Mouse (Mus musculus) liver (tissue): ENCODE measurements around the gene Sptb.

Experiments used
- DNase-seq: peaks from one replicate; pipeline ENCODE4 v3.0.0-alpha.2; 2020; ENCODE audit warnings: mixed read lengths

Sptb gene

DNA sequence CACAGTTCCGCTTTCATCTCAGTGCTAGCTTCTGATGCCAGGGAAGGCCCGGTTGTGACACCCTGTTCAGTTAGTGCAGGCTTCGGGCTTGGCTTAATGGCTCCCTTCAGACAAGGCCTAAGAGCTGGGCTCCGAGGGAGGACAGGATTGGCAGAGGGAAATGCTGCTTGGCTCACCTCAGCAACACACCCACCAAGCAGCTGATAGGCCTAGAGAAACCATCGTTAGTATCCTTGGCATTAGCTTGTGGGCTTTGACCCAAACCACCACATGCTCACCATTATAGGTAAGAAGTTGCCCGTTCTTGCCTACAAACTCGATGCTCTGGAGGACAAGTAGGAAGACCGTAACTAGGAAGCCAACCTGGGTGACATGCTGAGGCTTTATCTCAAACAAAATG lies 38.3 kb downstream of the Sptb start:
- peak; percentile 67 for DNase-seq

DNA sequence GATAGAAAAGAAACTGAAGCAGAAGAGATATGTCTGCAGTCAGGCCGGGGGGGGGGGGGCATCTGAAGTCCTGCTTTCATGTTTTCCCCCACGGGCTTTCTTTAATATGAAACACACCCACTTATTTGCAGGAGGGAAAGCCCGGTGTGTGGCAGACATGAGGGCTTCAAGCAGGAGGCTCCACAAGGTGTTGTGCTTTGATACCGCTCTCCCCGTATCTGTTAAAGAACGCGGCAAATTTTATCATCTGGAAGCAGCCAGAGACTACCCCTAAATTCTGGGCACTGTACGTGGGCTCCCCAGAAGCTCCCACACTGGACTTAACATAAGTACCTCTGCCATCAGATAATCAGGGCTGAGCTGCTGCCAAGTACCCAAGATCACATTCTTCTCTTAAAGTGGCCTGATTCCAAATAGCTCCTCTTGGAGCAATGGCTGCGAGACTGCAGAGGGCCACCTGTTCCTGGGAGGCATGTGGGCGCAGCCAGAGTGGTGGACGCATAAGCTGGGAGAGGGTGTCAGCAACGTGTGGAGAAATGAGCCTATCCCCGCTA lies 39.7 kb downstream of the Sptb start:
- DNase-seq = peak; percentile 86

DNA sequence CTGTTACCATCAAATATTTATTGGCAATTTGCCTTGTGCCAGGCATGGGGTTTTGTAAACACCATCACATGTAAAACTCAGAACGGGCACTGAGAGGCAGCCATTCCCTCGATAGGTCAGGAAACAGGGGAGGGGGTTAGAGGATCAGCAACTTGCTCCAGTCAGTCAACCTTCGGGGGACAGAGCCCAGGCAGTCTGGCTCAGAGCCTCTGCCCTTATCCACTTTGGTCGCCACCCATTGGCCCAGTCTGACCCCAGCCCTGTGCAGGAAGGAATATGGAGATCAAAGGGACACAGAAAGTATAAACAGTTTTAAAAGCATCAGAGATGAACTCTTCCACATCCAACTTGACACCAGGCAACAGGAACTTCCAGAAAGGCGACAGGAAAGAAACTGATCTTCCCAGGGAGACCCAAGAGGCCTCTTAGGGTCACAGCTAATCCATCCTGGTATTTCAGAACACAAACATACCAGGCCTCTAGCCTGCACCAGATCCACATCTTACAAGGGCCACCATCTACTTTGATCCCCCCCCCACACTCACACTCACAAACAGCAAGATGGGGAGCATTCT lies 40.3 kb downstream of the Sptb start:
- DNase-seq = peak; percentile 60

DNA sequence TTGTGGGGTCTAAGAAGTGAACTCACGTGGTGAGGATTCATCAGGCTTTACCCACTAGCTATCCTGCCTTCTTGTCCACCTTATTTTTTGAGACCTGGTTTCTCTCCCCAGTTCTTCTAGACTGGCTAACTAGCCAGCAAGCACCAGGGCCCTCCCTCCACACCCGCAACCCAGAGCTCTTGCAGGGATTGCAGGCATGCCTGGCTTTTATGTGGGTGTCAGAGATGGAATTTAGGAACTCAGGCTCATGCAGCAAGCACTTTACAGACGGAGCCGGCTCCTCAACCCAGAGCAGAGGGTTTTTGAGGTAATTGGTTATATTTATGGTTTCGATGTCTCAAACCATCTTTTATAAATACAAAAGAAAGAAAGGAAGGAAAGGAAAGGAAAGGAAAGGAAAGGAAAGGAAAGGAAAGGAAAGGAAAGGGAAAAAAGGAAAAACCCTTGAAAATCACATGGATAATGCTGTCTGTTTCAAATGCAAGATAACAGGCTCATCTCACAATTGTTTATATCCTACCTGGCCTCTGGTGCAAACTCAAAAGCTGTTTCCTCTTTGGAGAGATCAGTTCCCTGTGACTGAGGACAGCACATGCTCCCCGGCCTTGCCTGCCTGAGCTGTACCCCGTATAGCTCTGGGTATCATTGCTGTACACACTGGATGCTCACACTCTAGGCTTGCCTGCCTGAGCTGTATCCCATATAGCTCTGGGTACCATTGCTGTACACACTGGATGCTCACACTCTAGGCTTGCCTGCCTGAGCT lies 41.5 kb downstream of the Sptb start:
- no peak for DNase-seq

DNA sequence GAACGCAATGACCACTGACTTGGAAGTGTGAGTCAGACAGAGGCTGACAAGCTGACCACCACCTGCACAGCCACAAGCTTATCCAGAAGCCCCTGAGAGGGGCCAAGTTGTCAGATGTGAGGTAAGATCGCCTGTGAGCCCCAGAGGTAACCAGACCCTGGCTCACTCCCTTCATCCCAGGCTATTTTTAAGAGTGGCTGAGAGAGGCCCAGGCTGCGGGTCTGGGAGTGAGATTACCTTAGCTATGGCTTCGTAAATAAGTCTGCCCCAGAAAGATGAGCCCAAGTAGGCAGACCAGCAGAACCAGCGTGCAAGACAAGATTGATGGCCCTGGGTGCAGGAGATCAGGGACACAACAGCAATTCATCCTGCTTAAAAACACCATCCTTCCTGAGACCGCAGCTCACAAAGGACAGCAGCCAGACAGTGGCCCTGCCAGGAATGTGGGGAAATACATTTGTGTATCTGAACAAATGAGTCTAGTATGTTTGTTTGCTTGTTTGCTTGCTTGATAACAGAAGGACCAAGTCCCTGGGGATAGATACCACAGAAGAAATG lies 58.5 kb downstream of the Sptb start:
- DNase-seq = no peak

DNA sequence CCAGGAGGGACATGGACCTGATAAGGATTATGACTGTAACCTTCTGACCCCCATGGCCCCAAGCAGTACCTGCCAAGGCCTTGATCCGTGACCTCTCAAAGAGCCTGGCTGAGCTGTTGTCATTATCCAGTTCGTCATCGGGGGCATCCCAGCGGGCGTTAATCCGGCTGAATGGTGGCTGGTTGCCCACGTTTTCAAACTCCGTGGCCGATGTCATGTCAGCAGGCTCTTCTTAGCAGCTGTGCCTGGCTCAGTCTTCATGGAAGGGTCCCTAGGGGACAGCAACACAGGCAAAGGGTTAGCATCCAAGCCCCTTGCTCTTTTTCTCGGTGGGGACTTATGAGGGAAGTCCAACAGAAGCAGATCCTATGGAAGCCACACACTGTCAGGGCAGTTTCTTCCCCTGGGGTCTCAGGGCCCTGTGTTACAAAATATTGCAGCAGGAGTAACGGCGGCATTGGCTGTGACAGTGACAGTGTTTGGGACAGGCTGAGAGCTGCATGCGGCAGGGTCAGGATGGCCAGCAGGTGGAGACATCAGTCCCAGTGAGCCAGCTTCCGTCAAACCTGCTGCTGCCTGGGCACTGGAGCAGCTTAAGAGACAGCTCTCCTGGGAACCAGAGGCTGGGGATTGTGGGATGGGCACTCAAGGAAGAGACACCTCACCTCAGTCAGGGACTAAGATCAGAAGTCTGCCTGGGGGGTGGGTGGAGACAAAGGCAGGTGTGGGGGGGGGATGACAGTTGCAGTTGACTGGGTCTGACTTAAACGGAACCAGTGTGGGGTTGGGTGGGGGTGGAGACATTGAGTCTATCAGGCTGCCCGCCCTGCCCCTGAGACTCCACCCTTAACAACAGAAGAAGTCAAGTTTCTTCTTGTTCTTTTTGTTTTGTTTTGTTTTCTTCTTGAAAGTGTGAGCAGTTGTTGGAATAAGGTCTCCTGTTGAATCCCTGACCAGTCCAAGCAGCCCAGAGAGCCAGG lies 60.3 kb downstream of the Sptb start:
- DNase-seq = peak; percentile 75

DNA sequence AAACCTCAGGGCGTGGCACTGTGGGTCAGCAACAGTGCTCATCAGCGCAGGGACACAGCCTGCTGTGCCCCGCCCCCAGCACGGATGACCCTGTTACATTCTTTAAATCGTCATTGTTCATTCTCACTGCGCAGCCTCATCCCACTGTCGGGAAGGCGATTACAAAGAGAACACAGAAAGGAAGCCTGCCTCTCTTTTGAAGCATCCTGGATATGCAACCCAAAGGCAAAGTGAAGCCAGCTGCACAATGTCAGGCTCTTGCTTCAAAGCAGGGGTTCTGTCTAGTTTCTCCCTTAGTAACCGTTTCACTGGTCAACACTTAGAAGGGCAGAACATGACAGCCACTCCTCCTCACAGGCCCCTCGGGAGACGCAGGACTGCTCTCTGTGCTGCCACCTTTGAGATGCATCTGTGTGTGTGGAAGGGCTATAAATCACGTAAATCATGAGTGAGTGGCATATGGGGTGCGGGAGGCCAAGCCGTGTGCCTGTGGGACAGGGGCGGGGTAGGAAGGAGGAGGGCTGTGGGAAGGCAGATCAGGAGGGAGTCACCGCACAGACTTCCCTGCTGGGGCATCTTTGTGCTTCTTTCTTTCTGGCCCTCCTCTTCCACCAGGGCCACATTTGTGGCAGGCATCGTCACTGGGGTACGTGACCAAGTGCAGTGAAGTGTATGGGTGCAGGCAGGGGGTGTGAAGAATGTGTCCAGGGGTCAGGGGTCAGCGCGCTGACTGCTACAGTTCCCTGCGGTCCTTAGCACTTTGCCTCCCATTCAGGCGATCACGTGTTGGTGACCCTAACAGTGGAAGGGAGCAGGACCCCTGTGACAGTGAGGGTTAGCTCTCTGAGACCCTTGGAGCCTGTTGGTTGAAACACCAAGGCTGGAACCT lies 64.9 kb downstream of the Sptb start:
- no peak for DNase-seq

DNA sequence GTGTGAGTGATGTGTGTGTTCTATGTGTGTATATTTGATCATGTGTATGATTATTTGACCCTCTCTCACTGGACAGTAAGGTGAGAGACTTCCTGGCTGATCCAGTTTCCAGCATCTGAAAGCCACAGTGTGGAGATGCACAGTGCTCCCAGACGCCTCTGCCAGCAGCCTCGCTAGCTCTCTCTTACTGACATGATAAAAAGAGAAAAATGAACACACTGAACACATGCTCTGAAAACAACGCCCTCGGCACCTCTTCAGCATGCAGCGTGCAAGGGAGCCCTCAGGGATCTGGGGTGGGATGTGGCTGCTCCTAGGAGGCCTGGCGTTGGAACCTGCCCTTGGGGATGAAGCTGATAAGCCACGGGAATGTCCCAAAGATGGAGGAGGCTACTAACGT lies 66.7 kb downstream of the Sptb start:
- DNase-seq = no peak

DNA sequence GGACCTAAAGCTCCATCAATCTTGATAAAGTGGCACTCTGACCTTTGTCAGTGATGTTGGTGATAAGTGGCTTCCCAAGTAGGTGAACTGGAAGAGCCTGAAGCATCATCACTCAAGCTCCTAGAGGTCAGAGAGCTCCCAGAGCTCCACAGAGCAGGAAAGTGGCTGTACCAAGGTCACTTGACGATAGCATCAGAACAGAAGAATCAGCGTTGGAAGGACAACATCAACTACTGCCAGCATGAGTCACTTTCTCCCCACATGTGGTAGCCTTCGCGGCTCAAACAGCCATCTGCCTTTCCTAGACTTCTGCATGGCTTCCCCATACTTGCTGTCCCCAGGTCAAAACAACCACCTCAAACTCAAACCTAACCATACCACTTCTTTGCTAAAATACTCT lies 67.7 kb downstream of the Sptb start:
- DNase-seq = no peak

DNA sequence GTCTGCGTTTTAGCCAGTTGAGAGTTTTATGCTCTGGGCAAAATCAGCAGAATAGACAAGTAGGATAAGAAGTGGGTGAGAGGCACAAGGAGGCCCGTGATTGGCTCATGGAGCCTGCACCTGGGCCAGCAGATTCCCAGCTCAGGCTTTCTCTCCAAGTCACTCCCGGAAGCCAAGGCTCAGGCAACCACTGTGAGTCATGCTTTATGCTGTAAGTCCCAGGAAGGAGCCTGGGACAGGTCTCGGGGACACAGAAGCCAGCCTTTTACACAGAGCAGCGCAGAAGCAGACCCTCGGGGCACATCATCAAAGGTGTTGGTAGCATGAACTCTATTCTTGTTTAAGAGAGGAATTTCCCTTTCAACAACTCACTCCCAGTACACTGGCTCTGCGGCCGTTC lies 69.7 kb downstream of the Sptb start:
- no peak for DNase-seq

DNA sequence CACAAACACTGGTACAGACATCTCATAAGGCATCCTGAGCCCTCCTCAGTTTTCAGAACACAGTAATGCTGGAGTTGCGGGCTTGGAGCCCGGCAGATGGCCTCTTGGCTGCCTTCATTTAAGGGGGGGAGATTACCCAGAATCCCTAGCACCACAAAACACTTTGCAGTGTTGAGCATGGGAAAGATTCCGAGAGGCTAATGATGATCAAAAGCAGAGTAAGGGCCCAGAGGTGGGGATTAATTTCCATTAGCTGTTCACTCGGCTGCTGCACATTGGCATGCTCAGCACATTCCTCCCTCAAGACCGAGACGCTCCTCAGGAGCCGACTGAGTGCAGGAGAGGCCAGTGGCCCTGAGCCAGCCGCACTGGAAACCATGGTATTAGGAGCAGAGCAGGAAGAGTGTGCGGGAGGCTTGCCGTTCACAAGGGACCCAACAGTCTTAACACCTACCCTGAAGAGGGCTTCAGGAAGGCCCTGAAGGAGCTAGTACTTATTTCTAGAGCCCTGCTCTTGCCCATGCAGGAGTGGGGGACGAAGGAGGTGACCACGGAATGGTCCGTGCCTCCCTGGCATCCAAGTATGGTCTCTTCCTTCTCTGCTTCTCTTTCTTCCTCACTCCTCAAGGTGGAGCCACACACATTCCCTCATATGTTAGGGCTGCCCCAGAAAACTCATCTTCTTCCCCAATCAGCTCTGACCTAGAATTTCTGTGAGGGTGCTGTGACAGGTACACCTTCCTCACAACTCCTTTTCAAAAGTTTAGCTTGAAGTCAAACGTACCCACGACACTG lies 75.3 kb downstream of the Sptb start:
- DNase-seq = no peak

DNA sequence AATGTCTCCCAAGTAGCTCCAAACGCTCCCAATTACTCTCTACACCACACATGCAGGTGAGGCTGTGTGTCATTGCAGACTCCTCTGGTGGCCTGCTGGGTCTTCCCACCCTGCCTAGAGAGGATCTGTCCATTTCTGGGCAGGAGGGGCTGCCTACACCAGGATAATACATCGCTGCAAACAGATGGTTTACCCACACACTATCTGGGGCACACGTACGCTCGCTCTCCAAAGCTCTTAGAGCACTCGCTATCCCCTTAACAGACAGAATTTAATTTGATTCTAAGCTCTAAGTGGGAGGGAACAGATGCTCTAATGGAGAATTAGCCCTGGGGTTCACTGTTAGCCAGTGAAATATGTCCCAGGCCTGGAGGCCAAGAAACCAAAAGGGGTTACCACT lies 87.0 kb downstream of the Sptb start:
- DNase-seq = no peak

DNA sequence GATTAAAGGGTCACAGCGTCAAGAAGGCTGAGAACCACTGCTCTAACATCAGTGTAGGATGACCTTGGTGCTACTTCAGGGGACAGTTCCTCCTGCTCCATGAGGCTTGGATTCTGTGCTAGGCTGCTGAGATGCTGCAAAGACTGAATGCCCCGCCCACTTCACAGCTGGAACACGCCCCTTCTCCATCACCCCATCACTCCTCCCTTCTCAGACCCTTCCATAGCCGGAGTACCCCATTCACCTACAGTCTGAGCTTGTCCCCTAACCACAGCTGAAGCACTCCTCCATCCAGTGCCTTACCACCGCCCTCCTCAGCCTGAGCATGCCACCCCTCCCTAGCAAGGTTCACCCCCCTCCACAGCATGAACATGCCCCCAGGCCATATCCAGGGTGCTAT lies 90.5 kb downstream of the Sptb start:
- no peak for DNase-seq

DNA sequence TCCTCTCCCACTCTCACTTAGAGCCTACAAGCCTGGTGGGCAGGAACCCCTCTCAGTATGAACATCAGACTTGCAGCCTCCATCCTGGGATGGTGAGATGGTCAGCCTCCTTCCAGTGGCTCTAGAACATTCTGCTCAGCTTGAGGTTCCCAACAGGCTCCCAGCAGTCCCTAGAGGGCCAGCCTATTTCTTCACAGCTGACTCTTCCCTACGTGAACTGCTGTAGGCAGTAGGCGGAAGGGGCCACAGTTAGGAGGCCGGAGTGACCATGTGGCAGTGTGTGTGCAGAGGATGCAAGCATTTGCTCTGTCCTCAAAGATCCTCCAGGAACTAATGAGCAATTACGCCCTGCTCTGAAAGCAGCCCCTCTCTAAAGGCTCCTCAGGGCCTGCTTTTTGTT lies 92.2 kb downstream of the Sptb start:
- no peak for DNase-seq

DNA sequence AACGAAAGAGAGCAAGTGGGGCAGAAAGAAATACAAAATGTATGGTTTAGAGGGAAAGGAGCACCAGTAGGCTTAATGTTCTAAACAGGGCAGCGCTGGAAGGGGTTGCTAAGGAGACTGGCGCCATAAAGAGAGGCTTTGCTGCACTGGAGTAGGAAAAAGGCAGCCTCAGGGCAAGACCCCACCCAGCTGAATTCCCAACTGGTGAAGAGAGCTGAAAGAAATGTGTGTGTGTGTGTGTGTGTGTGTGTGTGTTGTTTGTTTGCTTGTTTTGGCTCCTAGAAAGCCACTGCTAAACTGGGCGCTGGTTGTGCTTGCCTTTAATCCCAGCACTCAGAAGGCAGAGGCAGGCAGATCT lies 94.8 kb downstream of the Sptb start:
- no peak for DNase-seq

DNA sequence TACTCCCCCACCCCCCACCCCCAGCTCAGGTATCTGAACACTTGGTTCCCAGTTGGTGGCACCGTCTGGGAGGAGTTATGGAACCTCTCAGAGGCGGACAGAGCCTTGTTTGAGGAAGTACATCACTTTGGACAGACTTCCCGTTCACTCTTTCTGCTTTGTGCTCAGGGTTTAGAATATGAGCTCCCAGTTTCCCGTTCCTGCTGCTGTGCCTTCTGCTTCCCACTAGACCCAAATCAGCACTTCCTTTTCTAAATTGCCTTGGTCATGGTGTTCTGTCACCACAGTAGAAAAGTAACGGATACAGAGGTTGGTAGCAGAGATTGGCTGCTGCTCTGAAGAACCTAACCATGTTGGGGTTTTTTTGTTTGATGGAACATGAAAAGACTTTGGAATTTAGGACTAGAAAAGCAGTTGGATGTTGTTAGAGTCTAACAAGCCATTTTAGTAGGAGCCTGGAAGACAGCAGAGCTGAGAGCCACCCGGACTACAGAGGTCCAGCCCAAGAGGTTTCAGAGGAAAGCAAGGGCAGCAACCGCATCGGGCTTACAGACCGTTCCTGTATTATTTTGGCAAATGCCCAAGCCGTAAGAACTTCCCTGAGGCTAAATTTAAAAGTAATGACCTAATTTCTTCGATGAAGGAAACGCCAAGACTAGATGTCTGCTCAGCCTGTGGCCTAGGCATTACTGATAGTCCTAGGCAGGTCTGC lies 95.3 kb downstream of the Sptb start:
- DNase-seq = no peak

DNA sequence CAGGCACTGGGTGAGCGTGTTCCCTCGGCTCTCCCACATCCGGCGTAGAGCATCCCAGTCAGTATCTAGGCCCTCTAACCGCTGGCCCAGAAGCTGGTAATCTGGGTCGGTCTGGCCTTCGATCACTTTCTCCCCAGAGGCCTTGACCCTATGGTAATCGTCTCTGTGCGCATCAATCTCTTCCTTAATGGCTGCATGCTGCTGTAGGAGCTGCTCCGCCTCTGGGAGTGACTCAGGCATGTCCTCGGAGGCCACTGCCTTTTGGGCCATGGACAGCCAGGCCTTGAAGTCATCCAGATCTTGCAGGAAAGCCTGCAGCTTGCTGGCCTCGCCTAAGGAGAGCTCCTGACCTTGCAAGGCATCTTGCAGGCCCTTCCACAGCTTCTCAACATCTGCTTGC lies 97.7 kb downstream of the Sptb start:
- DNase-seq = no peak

DNA sequence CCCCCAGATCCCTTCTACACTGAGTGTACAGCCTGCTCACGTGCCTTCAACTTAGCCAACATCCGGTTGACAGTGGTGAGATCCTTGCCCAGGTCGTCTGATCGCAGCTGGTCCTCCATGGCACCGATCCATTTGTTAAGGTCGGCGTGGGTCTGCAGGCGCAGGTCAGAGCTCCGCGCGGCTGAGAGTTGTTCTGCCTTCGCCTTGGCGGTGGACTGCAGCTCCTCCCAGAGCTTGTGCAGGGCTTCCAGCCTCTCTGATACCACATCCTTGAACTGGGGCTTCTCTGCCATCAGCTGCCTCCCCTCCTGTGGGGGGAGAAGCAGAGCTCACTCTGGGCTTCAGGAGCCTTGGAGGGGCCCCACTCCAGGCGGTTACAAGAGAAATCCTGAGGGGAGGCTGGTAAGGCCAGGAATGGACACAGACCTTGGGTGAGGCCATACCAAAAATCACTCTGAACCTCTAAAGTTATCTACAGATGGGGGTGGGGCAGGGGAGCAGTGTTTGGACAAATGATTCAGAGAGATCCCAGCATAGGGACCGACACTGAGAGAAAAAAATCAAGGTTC lies 101.3 kb downstream of the Sptb start:
- DNase-seq = no peak

DNA sequence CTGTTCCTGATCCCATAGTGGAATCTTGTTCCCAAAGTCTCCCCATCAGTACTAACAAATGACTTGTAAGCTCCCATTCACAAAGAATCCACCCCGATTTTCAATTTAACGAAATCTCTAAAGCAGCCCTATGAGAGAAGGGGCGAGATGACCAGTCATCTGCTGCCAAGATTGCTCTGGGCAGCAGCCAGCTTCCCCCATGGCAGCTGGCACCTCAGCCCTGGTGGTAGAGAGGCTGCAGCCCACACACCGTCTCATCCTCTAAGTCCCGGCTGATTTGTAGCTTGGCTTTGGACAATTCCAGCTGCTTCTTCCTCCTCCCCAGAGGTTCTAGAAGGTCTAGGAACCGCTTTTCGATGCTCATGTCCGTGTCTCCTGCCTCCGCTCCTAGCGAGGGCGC lies 102.1 kb downstream of the Sptb start:
- DNase-seq = no peak

DNA sequence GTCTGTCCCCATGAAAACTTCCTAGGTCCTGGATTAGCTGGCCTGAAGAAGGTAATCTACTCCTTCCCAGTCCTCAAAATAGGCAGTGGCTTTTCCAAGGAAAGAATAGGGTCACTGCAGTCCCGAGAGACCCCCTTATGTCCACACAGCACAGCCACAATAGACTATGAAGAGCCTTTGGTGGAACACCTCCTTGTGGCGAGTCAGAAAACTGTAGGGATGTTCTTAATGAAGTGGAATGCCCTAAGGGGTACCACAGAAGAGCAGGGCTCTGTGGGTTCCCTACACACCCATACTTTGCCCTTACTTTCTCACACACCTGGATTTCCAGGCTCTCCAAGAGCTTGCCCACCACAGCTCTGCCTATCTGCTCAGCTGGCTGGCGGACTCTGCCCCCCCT lies 104.5 kb downstream of the Sptb start:
- DNase-seq = no peak
